Mouse (Mus musculus) monocyte, adult 5-6 weeks (primary cell): ENCODE measurements around the gene Themis2. TPM values are rescaled to one million over a fixed set of nuclear protein-coding genes. Genes with fewer than 3 reads are reported as not detected.
"Not testable (repeated sequence)": the region's sequence is repeated elsewhere in the genome, so short reads cannot be mapped to it uniquely, and the experiment has no call there.

Source experiments
- ATAC-seq: fragments of 153-309, 156-312 bp; replicated peaks from 2 replicates; pipeline ENCODE4 v1.8.0; 2017; ENCODE audit warnings: mild to moderate bottlenecking; ENCODE audit not compliant: low TSS enrichment, insufficient number of reproducible peaks, severe bottlenecking, poor library complexity, low FRiP score
- total RNA-seq: library from RNA; stranded (forward); fragments of 200-1000, 200-491, 200-594 nt; gene quantifications from 3 replicates; pipeline ENCODE4 v1.2.3, GENCODE M21; 2017

Themis2 gene
- total RNA-seq, 1 experiment from 2014 or later, result 196 TPM

DNA sequence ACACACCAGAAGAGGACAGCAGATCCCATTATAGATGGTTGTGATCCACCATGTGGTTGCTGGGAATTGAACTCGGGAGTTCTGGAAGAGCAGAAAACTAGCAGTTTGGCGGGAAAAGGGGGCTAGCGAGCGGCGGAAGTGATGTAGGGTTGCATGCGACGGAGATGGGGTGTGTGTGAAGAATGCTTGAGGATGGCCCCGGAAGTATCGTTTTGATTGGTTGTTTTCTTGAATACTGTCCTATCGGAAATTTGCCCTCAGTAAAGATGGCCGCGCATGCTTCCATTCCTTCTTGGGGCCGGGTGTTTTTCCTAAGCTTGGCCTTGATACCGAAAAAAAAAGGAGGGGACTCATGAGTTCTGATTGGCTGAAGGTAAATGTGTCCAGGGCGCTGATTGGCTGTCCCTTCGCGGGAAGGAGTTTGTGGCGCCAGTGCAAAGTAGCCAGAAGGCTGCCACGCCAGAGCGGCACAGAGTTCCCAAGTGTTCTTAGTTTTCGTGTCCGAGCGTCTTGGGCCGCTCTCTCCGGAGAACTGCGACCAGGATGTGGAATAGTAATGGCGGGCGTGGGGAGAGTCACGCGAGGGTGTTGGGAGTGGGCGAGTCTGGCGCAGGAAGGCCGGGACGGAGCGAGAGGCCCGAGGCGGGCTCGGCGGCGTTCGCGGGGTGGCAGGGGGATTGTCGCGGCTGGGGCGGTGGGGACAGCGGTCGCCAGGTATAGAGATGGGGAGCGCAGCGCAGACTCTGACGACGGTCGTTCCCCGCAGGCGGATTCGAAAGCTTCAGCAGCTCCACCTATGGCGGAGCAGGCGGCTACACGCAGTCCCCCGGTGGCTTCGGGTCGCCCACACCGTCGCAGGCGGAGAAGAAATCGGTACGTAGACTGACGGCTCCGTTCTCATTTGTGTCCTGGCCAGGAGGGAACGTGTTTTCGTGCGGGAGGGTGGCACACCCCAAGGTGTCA lies 28.0 kb downstream of the Themis2 start, which contains the start of gene Rpa2:
Rpa2 (plus strand) TSS at position 419 of the 963 bp plus-strand sequence.
- ATAC-seq, result peak; percentile 97

DNA sequence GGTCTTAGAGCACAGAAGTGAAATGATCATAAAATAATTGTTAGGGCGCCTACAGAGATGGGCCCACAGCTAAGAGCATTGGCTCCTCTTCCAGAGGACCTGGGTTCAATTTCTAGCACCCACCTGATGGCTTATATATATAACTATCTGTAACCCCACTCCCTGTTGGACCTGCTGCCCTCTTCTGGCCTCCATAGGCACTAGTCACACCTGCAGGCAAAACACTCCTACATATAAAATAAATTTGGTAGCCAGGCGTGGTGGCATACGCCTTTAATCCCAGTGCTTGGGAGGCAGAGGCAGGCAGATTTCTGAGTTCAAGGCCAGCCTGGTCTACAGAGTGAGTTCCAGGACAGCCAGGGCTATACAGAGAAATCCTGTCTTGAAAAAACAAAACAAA lies 33.1 kb downstream of the Themis2 start:
- ATAC-seq, result not testable (repeated sequence)

DNA sequence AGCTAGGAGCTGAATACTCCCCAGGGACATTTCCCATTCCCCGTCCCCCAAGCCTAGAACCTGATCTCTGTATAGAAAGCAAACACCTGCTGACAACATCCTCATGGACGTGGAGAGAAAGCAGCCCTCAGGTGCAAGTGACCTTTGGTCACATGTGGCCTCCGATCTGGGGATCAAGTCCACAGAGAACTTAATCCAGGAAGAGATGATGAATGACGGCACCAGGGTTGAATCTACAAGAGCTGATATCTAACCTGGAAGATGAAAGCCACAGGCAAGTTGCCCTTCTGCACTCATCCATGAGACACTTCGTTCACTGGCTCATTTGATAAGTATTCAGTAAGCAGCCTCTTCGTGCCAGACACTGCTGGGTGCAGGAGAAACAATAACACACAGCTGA lies 33.6 kb downstream of the Themis2 start:
- no peak for ATAC-seq

DNA sequence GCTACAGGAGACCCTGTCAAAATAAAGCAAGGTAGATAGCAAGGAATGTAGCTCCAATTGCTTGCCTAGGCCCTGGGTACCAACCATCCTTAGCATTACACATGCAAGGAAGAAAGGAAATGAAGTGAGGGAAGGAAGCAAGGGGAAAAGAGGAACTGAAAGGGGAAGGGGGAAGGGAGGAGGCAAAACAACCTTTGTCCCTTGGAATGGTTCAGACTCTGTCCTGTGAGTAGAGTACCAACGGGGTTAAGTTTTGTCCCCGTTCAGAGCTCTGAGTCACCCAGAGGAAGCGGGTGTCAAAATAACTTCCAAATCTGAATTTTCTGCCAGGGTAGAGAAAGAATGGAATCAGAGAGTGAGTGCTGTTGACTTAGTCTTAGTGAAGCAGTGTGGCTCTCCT lies 35.9 kb downstream of the Themis2 start:
- peak; percentile 80 for ATAC-seq

DNA sequence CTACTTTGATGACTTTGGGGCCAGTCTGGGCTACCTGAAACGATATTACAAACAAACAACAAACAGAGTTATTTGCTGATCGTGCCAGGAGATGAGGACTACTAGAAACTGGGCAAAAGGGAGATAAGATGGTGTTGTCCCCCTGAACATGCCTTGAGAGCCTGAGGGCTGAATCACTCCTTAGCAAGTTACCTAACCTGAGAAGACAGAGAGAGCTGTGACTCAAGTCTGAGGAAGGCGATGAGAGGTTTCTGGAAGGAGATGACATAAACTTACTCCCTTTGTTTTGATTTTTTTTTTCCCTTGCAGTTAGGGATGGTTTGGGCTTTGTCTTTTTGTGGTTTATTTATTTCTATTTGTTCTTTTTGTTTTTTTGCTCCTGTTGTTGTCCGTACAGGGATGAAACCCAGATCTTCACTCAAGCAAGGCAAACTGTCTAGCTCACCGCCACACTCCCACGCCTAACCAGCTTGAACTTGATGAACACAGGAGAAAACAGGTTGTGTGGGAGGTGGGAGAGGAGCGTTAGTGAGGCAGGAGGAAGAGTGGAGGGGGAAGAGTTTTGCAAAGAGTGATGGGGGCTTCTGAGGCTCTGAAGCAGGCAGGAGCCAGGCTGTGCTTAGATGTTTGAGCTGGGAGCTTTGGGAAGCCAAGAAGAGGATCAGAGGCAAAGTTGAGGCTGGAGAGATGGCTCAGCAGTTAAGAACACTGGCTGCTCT lies 38.4 kb downstream of the Themis2 start:
- no peak for ATAC-seq

DNA sequence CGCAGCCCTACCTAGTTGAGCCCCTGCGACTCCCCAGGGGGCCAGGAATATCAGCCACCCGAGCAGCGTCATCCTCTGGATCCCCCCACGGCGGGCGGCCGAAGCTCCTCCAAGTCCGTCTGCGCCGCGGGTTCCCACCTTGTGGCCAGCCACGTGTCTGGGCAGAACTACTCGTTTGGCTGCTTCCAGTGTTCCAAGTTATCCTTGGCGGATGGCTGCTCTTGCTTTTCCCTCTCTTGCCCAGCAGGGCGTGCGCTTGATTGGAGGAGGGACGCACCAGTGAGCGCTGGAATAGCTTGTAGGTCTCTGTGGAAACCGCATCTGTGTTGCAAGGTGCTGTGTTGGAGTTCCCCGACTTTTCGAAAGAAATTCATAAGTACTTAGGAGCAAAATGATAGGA lies 39.2 kb downstream of the Themis2 start, which contains the start of gene Smpdl3b:
Smpdl3b (minus strand) TSS at position 279 of the 400 bp plus-strand sequence.
- peak; percentile 86 for ATAC-seq

DNA sequence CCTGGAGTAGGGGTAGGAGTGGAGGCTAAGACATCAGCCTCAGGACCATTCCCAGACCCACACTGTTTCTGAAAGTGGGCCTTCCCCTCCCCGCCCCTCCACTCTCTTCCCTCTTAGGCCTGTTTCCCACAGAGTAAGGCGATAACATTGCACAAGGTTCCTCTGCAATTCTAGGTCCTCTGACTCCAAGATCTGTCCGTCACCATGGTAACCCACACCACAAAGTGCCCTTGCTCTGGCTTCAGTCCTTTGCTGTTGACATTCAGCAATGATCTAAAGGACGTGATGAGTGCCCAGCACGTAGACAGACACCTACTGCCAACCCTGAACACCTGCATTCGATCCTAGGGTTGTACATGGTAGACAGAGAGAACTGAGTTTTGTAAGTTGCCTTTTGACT lies 43.2 kb downstream of the Themis2 start:
- peak; percentile 66 for ATAC-seq

DNA sequence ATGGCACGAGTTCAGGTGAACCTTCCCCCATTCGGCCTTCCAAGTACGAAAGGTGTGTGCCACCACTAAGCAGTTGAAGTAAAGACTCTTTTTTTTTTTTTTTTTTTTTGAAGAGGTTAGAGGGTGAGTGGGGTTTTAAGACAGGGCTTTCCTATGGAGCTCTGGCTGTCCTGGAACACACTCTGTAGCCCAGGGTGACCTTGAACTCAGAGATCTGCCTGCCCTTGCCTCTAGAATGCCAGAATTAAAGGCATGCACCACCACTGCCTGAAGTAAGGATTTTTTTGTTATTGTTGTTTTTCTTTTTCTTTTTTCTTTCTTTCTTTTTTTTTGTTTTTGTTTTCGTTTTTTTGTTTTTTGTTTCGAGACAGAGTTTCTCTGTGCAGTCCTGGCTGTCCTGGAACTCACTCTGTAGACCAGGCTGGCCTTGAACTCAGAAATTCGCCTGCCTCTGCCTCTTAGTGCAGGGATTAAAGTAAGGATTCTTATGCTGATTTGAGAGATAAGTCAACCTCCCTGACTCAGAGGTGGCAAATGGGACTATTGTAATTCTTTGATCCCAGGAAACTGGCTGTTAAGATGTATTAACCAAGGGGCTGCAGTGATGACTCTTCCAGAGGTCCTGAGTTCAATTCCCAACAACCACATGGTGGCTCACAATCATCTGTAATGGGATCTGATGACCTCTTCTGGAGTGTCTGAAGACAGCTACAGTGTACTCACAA lies 46.8 kb downstream of the Themis2 start:
- ATAC-seq, result no peak

DNA sequence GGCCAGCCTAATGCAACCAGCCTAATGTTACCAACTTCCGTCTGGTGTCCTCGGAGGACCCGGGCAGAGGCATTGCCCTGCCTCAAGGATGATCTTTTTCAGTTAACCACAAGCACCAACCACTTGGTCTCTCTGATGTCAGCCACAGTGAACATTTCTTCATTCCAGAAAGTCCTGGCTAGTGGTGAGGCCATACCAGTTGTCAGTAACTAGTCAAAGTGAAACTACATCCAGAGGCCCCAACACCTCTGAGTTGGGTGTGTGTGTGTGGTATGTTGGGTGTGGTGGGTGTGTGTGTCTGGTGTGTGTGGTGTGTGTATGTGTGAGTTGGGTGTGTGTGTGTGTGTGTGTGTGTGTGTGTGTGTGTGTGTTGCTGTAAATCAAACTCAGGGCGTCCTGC lies 47.4 kb downstream of the Themis2 start:
- peak; percentile 77 for ATAC-seq

DNA sequence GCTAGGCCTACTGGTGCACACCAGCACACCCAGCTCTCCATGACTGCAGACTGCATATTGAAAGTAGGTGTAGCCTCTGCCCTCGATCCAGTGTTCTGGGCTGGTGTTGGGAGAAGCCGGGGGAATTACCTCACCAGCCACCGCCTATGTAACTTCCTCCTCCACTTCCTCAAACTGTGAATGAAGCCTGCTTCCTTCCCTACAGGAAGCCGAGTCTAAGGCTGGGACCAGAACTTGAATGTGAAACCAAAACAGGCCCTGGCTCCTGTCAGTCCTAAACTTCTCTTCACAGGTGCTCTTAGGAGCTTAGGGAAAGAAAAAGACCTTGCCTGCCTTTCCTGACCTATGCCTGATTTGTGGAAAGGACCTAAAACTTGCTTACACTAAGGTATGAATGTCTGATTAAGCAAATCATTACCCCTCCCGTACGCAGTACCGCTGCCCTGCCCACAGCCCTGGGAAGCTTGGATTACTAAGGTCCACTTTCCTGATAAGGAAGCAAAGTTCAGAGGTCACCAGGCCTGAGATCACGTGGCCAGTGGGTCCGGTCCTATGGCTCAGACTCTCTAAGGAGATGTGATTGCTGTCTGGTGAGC lies 48.4 kb downstream of the Themis2 start:
- ATAC-seq, result peak; percentile 81

DNA sequence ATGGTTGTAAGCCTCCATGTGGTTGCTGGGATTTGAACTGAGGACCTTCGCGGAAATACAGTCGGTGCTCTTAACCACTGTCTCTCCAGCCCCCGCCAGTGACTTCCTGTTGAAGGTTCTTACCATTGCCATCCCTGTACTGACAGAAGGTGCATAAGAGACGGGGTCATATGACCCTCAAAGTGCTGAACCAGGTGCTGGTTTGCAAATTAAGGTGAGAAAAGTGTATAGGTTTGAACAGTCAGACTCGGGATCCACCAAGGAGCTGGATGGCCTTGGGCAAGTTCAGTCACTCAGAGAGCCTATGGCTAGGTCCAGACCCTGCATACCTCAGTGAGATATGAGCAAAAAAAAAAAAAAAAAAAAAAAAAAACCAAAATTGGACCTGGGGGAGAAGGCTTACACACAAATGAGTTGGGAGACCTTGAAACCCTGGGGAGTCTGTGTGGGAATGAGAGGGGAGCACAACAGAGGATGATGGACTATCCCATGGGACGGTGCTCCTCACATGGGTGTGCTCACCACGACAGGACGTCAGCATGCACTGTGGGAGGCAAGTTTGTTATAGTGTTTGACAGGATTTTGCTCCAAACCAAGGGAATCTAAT lies 49.2 kb downstream of the Themis2 start:
- ATAC-seq, result no peak

DNA sequence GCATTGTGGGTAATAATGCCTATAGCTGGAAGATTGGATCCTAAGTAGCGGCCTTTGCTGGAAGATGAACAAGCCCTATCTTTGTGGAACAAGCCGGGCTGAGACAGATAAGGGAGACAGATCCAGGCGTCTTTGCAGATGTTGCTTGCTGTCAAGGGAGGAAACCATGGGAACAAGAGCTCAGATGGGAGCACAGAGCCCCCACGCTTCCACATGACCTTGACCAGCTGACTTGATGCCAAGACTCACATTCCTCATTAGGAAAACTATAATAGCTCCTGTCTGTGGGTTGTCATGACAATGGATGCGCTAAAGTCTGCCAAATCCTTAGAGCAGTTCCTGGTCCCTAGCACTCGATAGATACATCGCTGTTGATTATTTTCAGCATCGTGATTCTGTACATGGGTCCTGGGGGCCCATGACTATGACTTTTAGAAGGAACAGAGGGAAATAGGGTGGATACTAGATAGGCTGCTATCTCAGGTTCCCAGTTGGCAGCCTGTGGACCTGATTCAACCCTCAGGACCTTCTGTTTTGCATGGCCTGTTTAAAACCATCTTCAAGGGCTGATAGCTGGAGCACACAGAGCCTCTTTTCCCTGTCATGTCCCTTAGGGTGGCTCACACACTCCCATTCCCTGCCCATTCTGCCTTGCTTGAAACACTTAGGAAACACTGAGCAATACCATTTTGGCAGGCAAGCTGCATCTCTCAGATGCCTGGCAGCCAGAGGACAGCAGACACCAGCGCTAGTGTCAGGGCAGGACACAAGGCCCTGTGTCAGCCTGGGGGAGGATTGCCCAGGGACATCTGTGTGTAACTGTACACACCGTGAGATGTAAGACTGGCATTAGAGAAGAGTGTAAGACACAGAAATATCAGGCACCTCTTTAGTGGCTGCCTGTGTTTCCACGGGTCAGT lies 51.9 kb downstream of the Themis2 start:
- no peak for ATAC-seq

DNA sequence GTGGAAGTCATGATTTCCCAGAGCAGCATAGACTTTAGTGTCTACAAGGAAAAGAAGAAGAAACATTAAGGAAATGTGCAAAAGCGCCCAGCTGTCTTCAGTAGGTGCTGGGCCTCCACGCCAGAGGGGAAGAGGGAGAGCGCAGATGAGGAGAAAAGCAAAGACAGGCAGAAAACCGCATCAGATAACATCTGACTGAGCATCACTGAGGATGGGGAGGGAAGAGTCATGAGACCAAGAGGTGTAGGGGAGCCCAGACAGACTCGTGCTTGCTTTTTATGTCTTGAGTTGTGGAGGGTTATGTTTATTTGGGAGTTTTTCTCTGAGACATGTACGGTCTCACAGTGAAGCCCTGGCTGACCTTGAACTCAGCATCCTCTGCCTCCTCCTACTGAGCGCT lies 54.7 kb downstream of the Themis2 start:
- no peak for ATAC-seq

DNA sequence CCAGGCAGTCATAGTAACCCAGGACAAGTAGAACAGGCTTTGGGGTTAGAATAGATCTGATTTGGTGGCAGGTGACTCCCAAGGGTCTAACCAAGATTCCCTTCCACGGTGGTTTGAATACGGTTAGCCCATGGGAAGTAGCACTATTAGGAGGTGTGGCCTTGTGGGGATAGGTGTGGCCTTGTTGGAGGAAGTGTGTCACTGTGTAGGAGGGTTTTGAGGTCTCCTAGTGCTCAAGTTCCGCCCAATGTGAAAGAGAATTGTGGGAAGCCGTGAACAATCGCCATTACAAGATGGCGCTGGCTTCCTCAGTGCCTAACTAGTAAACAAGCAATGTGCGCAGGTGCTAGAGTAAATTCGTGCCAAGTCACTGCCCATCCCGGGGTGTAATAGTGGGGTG lies 59.0 kb downstream of the Themis2 start:
- ATAC-seq, result not testable (repeated sequence)

DNA sequence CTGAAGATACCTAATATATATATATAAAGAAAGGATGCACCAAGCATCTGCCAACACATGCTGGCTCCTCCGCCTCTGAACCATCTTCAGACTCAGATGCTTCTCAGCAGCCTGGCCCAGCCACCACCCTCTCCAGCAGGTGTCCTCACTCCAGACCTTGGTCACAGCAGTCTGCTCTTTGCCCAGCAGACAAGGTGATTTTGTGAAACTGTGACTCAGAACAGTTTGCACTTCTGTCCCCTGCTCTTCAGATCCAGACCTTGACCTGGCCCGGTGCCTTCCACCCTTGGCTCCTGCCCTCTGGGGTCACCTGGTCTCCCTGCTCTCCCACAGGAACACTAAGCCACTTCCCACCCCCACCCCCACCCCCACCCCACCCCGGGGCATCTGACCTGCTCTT lies 60.3 kb downstream of the Themis2 start:
- no peak for ATAC-seq

DNA sequence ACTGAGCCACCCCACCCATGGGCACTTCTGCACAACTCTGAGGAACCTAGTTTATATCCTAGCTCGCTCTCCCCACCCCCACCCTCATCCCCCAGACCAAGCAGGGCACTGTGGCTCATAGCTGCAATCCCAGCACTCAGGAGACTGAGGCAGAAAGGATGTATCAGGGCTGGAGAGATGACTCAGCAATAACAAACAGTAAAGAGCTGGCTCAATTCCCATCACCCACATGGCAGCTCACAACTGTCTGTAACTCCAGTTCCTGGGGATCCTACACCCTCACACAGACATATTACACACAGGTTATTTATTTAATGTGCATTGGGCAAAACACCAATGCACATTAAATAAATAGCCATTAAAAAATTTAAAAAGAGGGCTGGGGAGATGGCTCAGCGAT lies 60.8 kb downstream of the Themis2 start:
- ATAC-seq, result no peak

DNA sequence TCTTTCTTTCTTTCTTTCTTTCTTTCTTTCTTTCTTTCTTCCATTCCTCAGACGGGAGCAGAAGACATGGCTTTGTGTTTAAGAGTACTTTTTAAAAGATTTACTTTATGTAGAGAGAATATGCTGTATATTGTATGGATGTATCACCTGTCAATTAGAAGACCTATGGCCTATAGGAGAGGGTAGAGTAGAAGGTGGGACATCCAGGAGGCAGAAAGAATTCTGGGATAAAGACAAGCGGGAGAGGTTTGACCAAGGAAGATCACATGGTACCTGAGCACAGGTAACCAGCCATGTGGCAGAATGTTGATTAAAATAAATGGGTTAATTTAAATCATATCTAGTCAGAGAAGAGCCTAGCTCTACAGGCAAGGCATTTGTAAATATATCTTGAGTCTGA lies 61.4 kb downstream of the Themis2 start:
- no peak for ATAC-seq
